Mouse (Mus musculus) bone marrow, adult 2 months (tissue): ENCODE measurements at regions not wholly inside any gene's neighbourhood (a gene's known extent, or its start where the extent isn't known, plus 50 kb on each side); places are given as distances from the start of the nearest gene placed in this dataset.

Source experiments
- CTCF ChIP-seq: fragments of 200-500 bp; IDR thresholded peaks from 2 replicates; pipeline ENCODE4 v1.5.1; 2011; ENCODE audit warnings: low read length, control low read depth; ENCODE audit not compliant: control insufficient read depth, insufficient read depth
- POLR2A ChIP-seq: fragments of 200-500 bp; IDR thresholded peaks from 2 replicates; pipeline ENCODE4 v1.6.1; 2011; ENCODE audit warnings: low read depth, mild to moderate bottlenecking, control low read depth, low read length, borderline replicate concordance; ENCODE audit not compliant: control insufficient read depth

- TF ChIP-seq POLR2A (no peak), CTCF (no peak)
These were observed 85.2 kb downstream of the Rsl24d1 start for GRCm38 (mm10) chr9:73198261-73199085.
